Mouse (Mus musculus): Measurements from ENCODE around the gene Slc19a1. TPM values are rescaled to one million over a fixed set of nuclear protein-coding genes. Genes with fewer than 3 reads are reported as not detected.

Slc19a1 gene
- total RNA-seq, 1 experiment from 2014 or later: 35.5 TPM

- ATAC-seq (replicated peaks in 1 of 2; ENCODE audit: insufficient read depth in 1 of 2, low FRiP score in 2 of 2, low TSS enrichment in 1 of 2, low read depth in 1 of 2, poor library complexity in 2 of 2, severe bottlenecking in 2 of 2): no peak
These were observed 3.2 kb upstream of the Slc19a1 start for GRCm38 (mm10) chr10:77028782-77029296.

GRCm38 (mm10) chr10:77029761-77030160 lies 2.3 kb upstream of the Slc19a1 start:
- ATAC-seq (replicated peaks in 1 of 2; ENCODE audit: insufficient read depth in 1 of 2, low FRiP score in 2 of 2, low TSS enrichment in 1 of 2, low read depth in 1 of 2, poor library complexity in 2 of 2, severe bottlenecking in 2 of 2): no peak

GRCm38 (mm10) chr10:77030666-77031065 lies 1.4 kb upstream of the Slc19a1 start:
- ATAC-seq (replicated peaks in 1 of 2; ENCODE audit: insufficient read depth in 1 of 2, low FRiP score in 2 of 2, low TSS enrichment in 1 of 2, low read depth in 1 of 2, poor library complexity in 2 of 2, severe bottlenecking in 2 of 2): no peak

- peak; percentile 85 to 92 for ATAC-seq (replicated peaks in 1 of 2; ENCODE audit: insufficient read depth in 1 of 2, low FRiP score in 2 of 2, low TSS enrichment in 1 of 2, low read depth in 1 of 2, poor library complexity in 2 of 2, severe bottlenecking in 2 of 2)
These were observed 716 bp downstream of the Slc19a1 start for GRCm38 (mm10) chr10:77032591-77033322.

- ATAC-seq (replicated peaks in 1 of 2; ENCODE audit: insufficient read depth in 1 of 2, low FRiP score in 2 of 2, low TSS enrichment in 1 of 2, low read depth in 1 of 2, poor library complexity in 2 of 2, severe bottlenecking in 2 of 2): peak; percentile 42 to 46
These were observed 1.4 kb downstream of the Slc19a1 start for GRCm38 (mm10) chr10:77033323-77034025.

- ATAC-seq (replicated peaks in 1 of 2; ENCODE audit: insufficient read depth in 1 of 2, low FRiP score in 2 of 2, low TSS enrichment in 1 of 2, low read depth in 1 of 2, poor library complexity in 2 of 2, severe bottlenecking in 2 of 2): no peak
These were observed 3.4 kb downstream of the Slc19a1 start for GRCm38 (mm10) chr10:77035487-77035886.

GRCm38 (mm10) chr10:77038579-77039174 lies 6.6 kb downstream of the Slc19a1 start:
- no peak for ATAC-seq (replicated peaks in 1 of 2; ENCODE audit: insufficient read depth in 1 of 2, low FRiP score in 2 of 2, low TSS enrichment in 1 of 2, low read depth in 1 of 2, poor library complexity in 2 of 2, severe bottlenecking in 2 of 2)

GRCm38 (mm10) chr10:77048196-77048595 lies 16.2 kb downstream of the Slc19a1 start:
- ATAC-seq (replicated peaks in 1 of 2; ENCODE audit: insufficient read depth in 1 of 2, low FRiP score in 2 of 2, low TSS enrichment in 1 of 2, low read depth in 1 of 2, poor library complexity in 2 of 2, severe bottlenecking in 2 of 2): no peak

- no peak for ATAC-seq (replicated peaks in 1 of 2; ENCODE audit: insufficient read depth in 1 of 2, low FRiP score in 2 of 2, low TSS enrichment in 1 of 2, low read depth in 1 of 2, poor library complexity in 2 of 2, severe bottlenecking in 2 of 2)
These were observed 16.6 kb downstream of the Slc19a1 start for GRCm38 (mm10) chr10:77048606-77049005.

- ATAC-seq (replicated peaks in 1 of 2; ENCODE audit: insufficient read depth in 1 of 2, low FRiP score in 2 of 2, low TSS enrichment in 1 of 2, low read depth in 1 of 2, poor library complexity in 2 of 2, severe bottlenecking in 2 of 2): no peak
These were observed 24.7 kb downstream of the Slc19a1 start for GRCm38 (mm10) chr10:77056768-77057167.

- no peak; a peak in 1 of 4 replicates for ATAC-seq (replicated peaks in 1 of 2; ENCODE audit: insufficient read depth in 1 of 2, low FRiP score in 2 of 2, low TSS enrichment in 1 of 2, low read depth in 1 of 2, poor library complexity in 2 of 2, severe bottlenecking in 2 of 2)
These were observed 29.4 kb downstream of the Slc19a1 start for GRCm38 (mm10) chr10:77061426-77061825.

- no peak for ATAC-seq (replicated peaks in 1 of 2; ENCODE audit: insufficient read depth in 1 of 2, low FRiP score in 2 of 2, low TSS enrichment in 1 of 2, low read depth in 1 of 2, poor library complexity in 2 of 2, severe bottlenecking in 2 of 2)
These were observed 30.5 kb downstream of the Slc19a1 start for GRCm38 (mm10) chr10:77062393-77063010.

GRCm38 (mm10) chr10:77064239-77064638 lies 32.2 kb downstream of the Slc19a1 start:
- ATAC-seq (replicated peaks in 1 of 2; ENCODE audit: insufficient read depth in 1 of 2, low FRiP score in 2 of 2, low TSS enrichment in 1 of 2, low read depth in 1 of 2, poor library complexity in 2 of 2, severe bottlenecking in 2 of 2): no peak

- no peak for ATAC-seq (replicated peaks in 1 of 2; ENCODE audit: insufficient read depth in 1 of 2, low FRiP score in 2 of 2, low TSS enrichment in 1 of 2, low read depth in 1 of 2, poor library complexity in 2 of 2, severe bottlenecking in 2 of 2)
These were observed 32.6 kb downstream of the Slc19a1 start for GRCm38 (mm10) chr10:77064659-77065058.

- ATAC-seq (replicated peaks in 1 of 2; ENCODE audit: insufficient read depth in 1 of 2, low FRiP score in 2 of 2, low TSS enrichment in 1 of 2, low read depth in 1 of 2, poor library complexity in 2 of 2, severe bottlenecking in 2 of 2): no peak
These were observed 36.4 kb downstream of the Slc19a1 start for GRCm38 (mm10) chr10:77068469-77068868.

GRCm38 (mm10) chr10:77070072-77070471 lies 38.0 kb downstream of the Slc19a1 start:
- ATAC-seq (replicated peaks in 1 of 2; ENCODE audit: insufficient read depth in 1 of 2, low FRiP score in 2 of 2, low TSS enrichment in 1 of 2, low read depth in 1 of 2, poor library complexity in 2 of 2, severe bottlenecking in 2 of 2): peak; percentile 75 to 80

- no peak for ATAC-seq (replicated peaks in 1 of 2; ENCODE audit: insufficient read depth in 1 of 2, low FRiP score in 2 of 2, low TSS enrichment in 1 of 2, low read depth in 1 of 2, poor library complexity in 2 of 2, severe bottlenecking in 2 of 2)
These were observed 42.4 kb downstream of the Slc19a1 start for GRCm38 (mm10) chr10:77074276-77074974.

Measured in hematopoietic stem cell, adult 5-6 weeks (primary cell).